Mouse (Mus musculus) thymus, adult 18-20 months (tissue): Measurements from ENCODE around the gene Rnf146.
"Not testable (repeated sequence)": the region's sequence is repeated elsewhere in the genome, so short reads cannot be mapped to it uniquely, and the experiment has no call there.

Source experiments
- DNase-seq, 2 experiments: peaks; one replicate each; pipeline ENCODE4 v3.0.0; 2022; ENCODE audit warnings: mixed read lengths in 2 of 2

Rnf146 gene

GRCm38 (mm10) chr10:29362197-29362900 lies at the start of gene Rnf146:
Rnf146 (minus strand) TSS chr10:29362442.
- DNase-seq: no peak

GRCm38 (mm10) chr10:29402656-29403268 lies 40.5 kb upstream of the Rnf146 start:
- DNase-seq: no peak

GRCm38 (mm10) chr10:29394890-29395289 lies 32.6 kb upstream of the Rnf146 start:
- DNase-seq: not testable (repeated sequence)

GRCm38 (mm10) chr10:29381558-29381957 lies 19.3 kb upstream of the Rnf146 start:
- no peak for DNase-seq

GRCm38 (mm10) chr10:29374065-29374464 lies 11.8 kb upstream of the Rnf146 start:
- no peak for DNase-seq

- peak; percentile 74 to 77 for DNase-seq
Measured at GRCm38 (mm10) chr10:29361464-29362196, 612 bp downstream of the Rnf146 start.

- DNase-seq: no peak
Measured at GRCm38 (mm10) chr10:29361095-29361463, 1.2 kb downstream of the Rnf146 start.

GRCm38 (mm10) chr10:29354183-29354582 lies 8.1 kb downstream of the Rnf146 start:
- DNase-seq: no peak

GRCm38 (mm10) chr10:29352575-29352974 lies 9.7 kb downstream of the Rnf146 start:
- no peak for DNase-seq

- no peak for DNase-seq
Measured at GRCm38 (mm10) chr10:29351420-29351819, 10.8 kb downstream of the Rnf146 start.

GRCm38 (mm10) chr10:29346638-29347037 lies 15.6 kb downstream of the Rnf146 start:
- DNase-seq: no peak

GRCm38 (mm10) chr10:29344232-29344631 lies 18.0 kb downstream of the Rnf146 start:
- no peak for DNase-seq

GRCm38 (mm10) chr10:29338355-29339056 lies 23.7 kb downstream of the Rnf146 start:
- peak; percentile 6 to 22 for DNase-seq

GRCm38 (mm10) chr10:29333836-29334235 lies 28.4 kb downstream of the Rnf146 start:
- no peak for DNase-seq

- DNase-seq: no peak
Measured at GRCm38 (mm10) chr10:29324817-29325216, 37.4 kb downstream of the Rnf146 start.

GRCm38 (mm10) chr10:29313905-29314304 lies 48.3 kb downstream of the Rnf146 start:
- DNase-seq: no peak

GRCm38 (mm10) chr10:29313064-29313638 lies 49.1 kb downstream of the Rnf146 start, which contains the start of gene Echdc1:
Echdc1 (plus strand) TSS chr10:29313166.
- DNase-seq: peak; percentile 67 to 77

- DNase-seq: no peak
Measured at GRCm38 (mm10) chr10:29311480-29312219, 50.6 kb downstream of the Rnf146 start.

GRCm38 (mm10) chr10:29302230-29302629 lies 60.0 kb downstream of the Rnf146 start:
- no peak for DNase-seq
